Mouse (Mus musculus) testis, adult 2 months (tissue): ENCODE data around the gene Tpst2. TPM values are rescaled to one million over a fixed set of nuclear protein-coding genes. Genes with fewer than 3 reads are reported as not detected.

Source experiments
- H3K27ac ChIP-seq: fragments of 200-500 bp; 2 replicates; pipeline ENCODE4 v1.5.1; 2012; ENCODE audit warnings: low read depth, low read length; ENCODE audit not compliant: control insufficient read depth, insufficient read depth
- H3K27me3 ChIP-seq: fragments of 200-500 bp; 2 replicates; pipeline ENCODE4 v1.6.1; 2012; ENCODE audit warnings: mild to moderate bottlenecking, low read length, moderate library complexity; ENCODE audit not compliant: control insufficient read depth, insufficient read depth
- H3K36me3 ChIP-seq: fragments of 200-500 bp; 2 replicates; pipeline ENCODE4 v1.6.1; 2012; ENCODE audit warnings: mild to moderate bottlenecking, low read length; ENCODE audit not compliant: control insufficient read depth, insufficient read depth
- H3K4me1 ChIP-seq: fragments of 200-500 bp; 2 replicates; pipeline ENCODE4 v1.6.1; 2012; ENCODE audit warnings: low read length; ENCODE audit not compliant: control insufficient read depth, insufficient read depth
- H3K4me3 ChIP-seq: fragments of 200-500 bp; 2 replicates; pipeline ENCODE4 v1.5.1; 2012; ENCODE audit warnings: low read depth, mild to moderate bottlenecking, low read length, moderate library complexity, mixed read lengths; ENCODE audit not compliant: control insufficient read depth
- CTCF ChIP-seq: fragments of 200-500 bp; IDR thresholded peaks from 2 replicates; pipeline ENCODE4 v1.5.1; 2012; ENCODE audit warnings: low read depth, mild to moderate bottlenecking, inconsistent platforms, low read length, moderate library complexity; ENCODE audit not compliant: control insufficient read depth, insufficient read depth, insufficient replicate concordance
- POLR2A ChIP-seq: fragments of 200-500 bp; IDR thresholded peaks from 2 replicates; pipeline ENCODE4 v1.6.1; 2012; ENCODE audit warnings: low read depth, mild to moderate bottlenecking, inconsistent platforms, low read length, moderate library complexity; ENCODE audit not compliant: control insufficient read depth
- polyA plus RNA-seq: library from polyadenylated mRNA; depleted of rRNA; stranded (reverse); fragments of >200 nt; gene quantifications from 2 replicates; pipeline ENCODE4 v1.2.3, GENCODE M21; 2012

The Tpst2 gene
- polyA plus RNA-seq, 1 experiment = 6.6 TPM

DNA sequence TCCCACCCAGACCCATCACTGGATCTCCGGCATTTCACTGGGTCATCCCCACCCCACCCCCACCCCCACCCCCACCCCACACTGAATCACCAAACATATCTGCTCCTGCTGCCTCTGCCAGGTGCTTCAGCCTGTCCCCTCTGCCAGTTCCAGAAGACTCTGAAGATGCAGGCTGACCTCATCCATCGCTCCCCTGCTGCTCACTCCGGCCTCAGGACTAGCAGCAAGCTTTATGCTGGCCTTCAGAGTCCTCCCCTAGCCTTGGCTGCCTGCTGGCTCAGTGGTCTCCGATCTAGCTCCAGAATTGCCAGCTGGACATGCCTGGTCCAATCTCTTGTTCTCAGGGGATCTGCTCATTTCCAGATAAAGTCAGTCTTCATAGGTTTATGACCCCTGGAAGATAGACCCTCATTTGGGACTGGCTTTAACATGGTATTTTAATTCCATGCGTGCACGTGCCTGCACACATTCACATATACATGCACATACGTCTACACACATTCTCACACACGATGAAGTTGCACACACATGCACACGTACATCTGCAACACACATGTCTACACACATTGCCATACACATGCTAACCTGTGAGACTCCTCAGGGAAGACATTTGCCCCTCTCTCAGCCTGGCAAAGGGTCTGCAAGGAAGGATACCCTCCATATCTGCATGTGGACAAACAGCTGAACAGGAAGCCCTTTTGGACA, 38.5 kb upstream of the Tpst2 start:
- no peak overlapping the region for H3K27ac ChIP-seq
- H3K27me3 ChIP-seq = no peaks in the 10 kb centered on the region
- H3K4me1 ChIP-seq = no peaks in the 10 kb centered on the region; the same call in 1 of the 2 replicates
- H3K4me3 ChIP-seq = no peak overlapping the region
- no peaks in the 10 kb centered on the region for H3K36me3 ChIP-seq
- no peak for TF ChIP-seq CTCF
- no peak for TF ChIP-seq POLR2A

DNA sequence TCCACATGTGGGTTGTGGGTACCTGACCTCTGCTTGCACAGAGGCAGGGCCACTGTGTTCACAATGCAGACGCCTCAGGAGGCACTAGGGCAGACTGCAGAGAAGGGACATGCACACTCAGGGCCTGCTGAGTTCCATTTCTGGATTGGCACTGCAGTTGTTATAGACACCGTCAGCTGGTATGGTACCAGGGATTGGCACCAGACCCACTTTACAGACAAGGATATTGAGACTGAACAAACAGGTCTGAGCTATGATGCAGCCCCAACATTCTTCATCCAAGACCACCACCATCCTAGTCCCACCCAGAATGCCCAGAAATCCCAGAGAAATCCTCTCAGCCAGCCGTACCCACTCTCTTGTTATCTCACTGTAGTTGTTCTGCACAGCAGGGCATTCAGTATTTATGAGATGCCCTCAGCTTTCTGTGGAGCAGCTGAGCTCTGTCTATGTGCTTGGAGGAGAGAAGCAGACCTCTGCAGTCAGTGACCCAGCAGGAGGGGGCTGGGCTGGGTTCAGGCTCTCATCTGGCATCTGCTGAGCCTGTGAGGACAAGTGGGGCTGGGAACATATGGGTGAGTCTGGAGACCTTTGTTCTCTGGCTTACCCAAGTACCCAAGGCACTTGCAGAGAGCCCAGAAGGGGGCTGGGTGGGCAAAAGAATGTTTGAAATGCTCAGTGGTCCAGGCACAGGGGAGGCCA, 37.6 kb upstream of the Tpst2 start:
- Histone ChIP-seq H3K36me3 (no peaks in the 10 kb centered on the region), H3K4me3 (no peak overlapping the region), H3K27ac (no peak overlapping the region), H3K27me3 (no peaks in the 10 kb centered on the region), H3K4me1 (no peaks in the 10 kb centered on the region; the same call in 1 of the 2 replicates)
- TF ChIP-seq CTCF = no peak
- TF ChIP-seq POLR2A = no peak

DNA sequence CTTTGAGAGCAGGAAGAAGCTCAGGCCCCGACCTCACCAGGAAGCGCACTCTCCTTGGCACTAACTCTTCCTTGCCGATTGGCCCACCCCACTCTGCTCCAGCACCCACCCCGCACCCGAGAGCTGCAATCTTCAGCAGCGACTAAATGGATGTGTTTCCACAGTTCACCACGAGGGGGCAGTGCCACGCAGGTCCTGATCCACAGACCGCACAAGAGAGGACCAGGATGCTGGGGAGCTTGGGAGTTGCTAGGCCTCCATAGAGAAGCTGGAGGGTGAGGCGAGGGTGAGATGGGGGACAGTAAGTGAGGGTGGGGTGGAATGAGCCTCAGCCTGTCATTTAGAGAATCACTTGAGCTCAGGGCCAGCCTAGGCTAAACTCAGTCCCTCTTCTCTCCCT, 35.7 kb upstream of the Tpst2 start:
- Histone ChIP-seq H3K27ac (no peak overlapping the region), H3K27me3 (no peaks in the 10 kb centered on the region), H3K36me3 (no peaks in the 10 kb centered on the region), H3K4me3 (no peak overlapping the region), H3K4me1 (no peaks in the 10 kb centered on the region; the same call in 1 of the 2 replicates)
- TF ChIP-seq POLR2A (no peak), CTCF (peak; percentile 97)

DNA sequence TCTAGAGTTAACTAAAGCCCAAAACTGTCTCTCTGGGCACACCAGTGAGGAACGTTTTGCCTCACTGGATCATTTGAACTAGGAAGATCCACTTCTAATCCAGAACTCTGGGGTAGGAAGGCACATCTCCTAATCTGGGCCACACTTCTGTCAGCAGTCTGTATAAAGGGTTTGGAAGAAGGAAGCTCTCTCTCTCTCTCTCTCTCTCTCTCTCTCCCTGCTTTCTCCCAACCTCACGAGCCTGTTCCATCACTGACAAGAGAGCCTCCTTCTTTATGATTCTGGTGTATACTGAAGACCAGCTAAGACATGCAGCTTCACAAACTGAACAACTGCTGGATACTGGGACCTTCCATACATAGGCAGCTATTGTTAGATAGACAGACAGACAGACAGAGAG, 34.6 kb upstream of the Tpst2 start:
- H3K4me3 ChIP-seq = no peak overlapping the region
- no peaks in the 10 kb centered on the region; the same call in 1 of the 2 replicates for H3K4me1 ChIP-seq
- TF ChIP-seq POLR2A (no peak), CTCF (no peak)
- no peaks in the 10 kb centered on the region for H3K36me3 ChIP-seq
- no peak overlapping the region for H3K27ac ChIP-seq
- H3K27me3 ChIP-seq = no peaks in the 10 kb centered on the region

DNA sequence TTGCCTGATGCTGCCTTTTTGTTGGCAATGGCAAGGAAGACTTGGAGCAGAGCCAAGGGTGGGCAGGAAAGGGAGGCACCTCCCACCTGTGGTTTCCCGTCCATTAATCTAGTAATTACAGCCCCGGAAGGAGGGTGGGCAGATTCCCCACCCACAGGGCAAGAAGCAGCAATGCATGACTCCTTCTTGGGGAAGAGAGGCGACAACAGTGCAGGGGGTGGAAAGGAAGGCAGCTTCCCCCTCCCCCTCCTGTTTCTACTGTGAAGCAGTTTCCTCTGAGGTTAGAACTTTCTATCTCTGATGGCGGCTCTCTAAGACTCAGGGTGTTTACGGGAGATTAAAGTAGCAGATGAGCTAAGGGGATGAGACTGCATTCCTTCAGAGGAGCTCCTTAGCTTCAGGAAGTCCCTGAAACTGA, 34.1 kb upstream of the Tpst2 start:
- no peak for TF ChIP-seq POLR2A
- no peak overlapping the region for H3K4me3 ChIP-seq
- H3K4me1 ChIP-seq = no peaks in the 10 kb centered on the region; the same call in 1 of the 2 replicates
- no peaks in the 10 kb centered on the region for H3K27me3 ChIP-seq
- H3K36me3 ChIP-seq = no peaks in the 10 kb centered on the region
- no peak overlapping the region for H3K27ac ChIP-seq

DNA sequence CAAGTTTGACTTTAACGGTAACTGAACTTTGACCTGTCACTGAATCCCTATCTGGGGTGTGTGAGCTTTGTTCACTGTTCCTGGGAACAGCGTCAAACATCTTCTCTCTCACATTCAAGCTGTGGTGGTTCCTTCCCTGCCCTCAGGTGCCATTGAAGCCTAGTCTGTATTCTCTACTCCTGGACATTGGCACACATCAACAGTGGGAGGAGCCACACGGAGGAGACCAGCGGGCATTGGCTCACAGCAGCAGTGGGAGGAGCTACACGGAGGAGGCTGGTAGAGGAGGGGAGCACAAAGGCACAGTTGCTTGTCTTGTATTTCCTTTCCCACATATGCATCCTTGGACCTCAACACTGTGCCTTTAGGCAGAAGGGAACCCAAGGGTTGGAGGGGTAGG, 33.5 kb upstream of the Tpst2 start:
- TF ChIP-seq CTCF = no peak
- TF ChIP-seq POLR2A = no peak
- H3K27ac ChIP-seq = no peak overlapping the region
- no peak overlapping the region for H3K4me3 ChIP-seq
- no peaks in the 10 kb centered on the region for H3K27me3 ChIP-seq
- H3K4me1 ChIP-seq = no peaks in the 10 kb centered on the region; the same call in 1 of the 2 replicates
- no peaks in the 10 kb centered on the region for H3K36me3 ChIP-seq

DNA sequence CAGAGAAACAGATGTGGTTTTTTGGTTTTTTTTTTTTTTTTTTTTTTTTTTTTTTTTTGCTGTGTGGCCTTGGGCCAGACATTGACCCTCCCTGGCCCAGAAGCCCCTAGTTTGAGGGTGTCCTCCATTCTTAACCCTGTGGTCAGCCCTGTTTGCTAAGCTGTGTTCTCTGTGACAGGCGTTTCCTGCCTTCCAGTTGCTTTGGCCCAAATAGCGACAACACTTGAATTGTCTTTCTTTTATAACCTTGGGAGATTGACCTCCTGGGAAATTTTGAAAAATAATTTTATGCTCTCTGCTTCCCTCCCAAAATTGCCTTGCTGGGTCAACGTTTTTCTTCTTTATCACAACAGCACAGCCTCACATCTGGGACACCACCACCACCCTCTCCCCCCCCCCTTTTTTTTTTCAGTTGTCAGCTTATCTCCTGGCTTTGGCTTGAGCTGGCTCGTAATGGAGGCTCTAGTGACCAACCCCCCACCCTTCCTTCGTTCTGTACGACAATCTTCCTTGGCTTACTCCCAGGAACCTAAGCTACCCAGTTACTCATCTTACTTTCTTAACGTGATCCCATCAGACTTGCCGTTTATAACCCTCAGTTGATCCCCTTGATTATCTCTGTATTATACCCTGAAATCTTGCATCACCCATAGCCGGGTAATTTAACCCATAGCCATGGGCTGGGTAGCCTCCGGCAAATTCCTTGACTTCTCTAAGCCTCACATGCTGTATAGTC, 32.8 kb upstream of the Tpst2 start:
- Histone ChIP-seq H3K4me1 (no peaks in the 10 kb centered on the region; the same call in 1 of the 2 replicates), H3K36me3 (no peaks in the 10 kb centered on the region), H3K4me3 (no peak overlapping the region), H3K27ac (no peak overlapping the region), H3K27me3 (no peaks in the 10 kb centered on the region)
- no peak for TF ChIP-seq CTCF
- no peak for TF ChIP-seq POLR2A

DNA sequence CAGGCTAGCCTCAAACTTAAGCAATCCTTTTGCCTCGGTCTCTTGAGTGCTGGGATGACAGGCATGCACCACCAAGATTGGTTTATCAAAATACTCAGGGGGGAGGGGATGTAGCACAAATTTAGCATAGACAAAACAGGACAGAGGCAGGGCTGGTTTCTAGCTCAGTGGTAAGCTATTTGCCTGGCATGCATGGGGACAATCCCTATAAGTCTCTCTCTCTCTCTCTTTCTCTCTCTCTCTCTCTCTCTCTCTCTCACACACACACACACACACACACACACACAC, 32.3 kb upstream of the Tpst2 start:
- Histone ChIP-seq H3K4me1 (no peaks in the 10 kb centered on the region; the same call in 1 of the 2 replicates), H3K27ac (no peak overlapping the region), H3K27me3 (no peaks in the 10 kb centered on the region), H3K36me3 (no peaks in the 10 kb centered on the region), H3K4me3 (no peak overlapping the region)
- TF ChIP-seq POLR2A = no peak
- no peak for TF ChIP-seq CTCF
